Mouse (Mus musculus): ENCODE measurements around the gene Slc6a6.

Slc6a6 gene

DNA sequence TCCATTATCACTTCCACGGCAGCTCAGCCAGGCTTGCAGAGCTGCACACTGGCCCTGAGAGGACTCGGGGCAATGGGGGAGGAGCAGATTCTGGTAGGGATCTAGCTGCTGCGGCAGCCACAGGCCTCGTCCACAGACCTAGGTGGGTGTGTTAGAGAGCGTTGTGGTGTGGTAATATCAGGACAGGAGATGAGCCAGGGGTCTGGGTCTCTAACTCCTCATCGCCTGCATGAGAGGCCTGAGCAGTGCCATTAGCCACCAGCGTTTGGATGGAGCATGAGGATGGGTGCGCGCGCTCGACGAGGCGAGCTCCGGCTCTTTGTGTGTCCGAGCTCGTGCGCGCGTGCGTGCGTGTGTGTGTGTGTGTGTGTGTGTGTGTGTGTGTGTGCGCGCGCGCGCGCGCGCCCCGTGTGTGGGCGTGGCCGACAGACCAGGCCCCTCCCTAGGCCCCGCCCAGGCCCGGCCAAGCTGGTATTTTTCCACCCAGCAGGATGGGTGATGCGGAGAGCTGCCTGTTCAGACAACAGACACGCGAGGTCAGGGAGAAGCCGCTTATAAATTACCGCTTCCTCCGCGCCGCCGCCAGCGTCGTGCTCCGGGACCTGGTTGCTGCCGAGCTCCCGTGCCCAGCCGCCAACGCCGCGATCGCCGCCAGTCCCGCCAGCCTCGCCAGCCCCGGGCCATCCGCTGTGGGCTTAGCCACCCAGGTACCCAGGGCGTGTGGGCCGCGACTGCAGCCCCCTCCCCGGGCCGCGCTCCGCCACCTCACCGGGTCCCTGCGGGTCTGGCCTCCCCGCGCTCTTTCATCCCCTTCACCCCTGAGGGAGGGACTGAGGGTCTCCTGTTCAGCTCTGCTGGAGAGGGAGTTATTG, at the start of gene Slc6a6:
Gene Slc6a6, plus strand, starts transcription at position 452 of the 872 bp plus-strand sequence.
- TF ChIP-seq GATA4 (IDR thresholded peaks at IDR 0.05; ENCODE audit: insufficient replicate concordance, low read length) = peak; percentile 51; the same call in 1 of the 2 replicates

DNA sequence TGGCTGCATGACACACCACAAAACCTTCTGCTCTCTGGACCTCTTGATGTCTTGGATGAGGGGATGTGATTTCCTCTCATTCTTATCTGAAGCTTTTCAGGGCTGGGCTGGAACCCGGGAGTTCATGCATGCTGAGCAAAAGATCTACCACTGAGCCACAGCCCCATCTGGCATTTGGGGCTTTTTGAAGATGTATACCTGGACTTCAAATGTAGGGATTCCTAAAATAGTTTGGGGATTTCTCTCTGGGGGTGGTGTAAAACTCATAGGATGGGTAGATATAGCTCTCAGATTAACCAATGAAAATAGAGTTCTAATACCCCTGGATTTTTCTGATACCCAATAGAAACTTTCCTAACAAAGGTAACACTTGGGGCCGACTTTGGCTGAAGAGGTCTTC, 49.4 kb upstream of the Slc6a6 start:
- TF ChIP-seq GATA4 (IDR thresholded peaks at IDR 0.05; ENCODE audit: insufficient replicate concordance, low read length) = no peak

DNA sequence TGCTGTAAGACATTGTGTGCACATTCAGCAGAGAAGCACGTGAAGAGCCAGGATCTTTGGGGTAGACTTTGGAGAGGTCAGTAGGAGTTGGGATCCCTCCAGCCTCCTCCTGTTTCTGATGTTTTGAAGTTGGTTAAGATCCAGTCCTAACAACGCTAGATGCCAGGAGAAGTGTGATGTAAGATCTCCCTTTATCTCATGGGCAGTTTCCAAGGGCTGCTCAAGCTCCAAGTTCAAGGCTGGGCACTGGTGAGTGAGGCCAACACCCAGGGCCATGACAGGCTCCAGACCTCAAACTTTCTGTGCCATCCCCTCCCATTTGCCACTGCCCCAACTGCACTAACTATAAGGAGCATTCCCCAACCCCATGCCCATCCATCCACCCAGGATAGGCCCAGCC, 49.0 kb upstream of the Slc6a6 start:
- peak; percentile 94 for TF ChIP-seq GATA4 (IDR thresholded peaks at IDR 0.05; ENCODE audit: insufficient replicate concordance, low read length)

DNA sequence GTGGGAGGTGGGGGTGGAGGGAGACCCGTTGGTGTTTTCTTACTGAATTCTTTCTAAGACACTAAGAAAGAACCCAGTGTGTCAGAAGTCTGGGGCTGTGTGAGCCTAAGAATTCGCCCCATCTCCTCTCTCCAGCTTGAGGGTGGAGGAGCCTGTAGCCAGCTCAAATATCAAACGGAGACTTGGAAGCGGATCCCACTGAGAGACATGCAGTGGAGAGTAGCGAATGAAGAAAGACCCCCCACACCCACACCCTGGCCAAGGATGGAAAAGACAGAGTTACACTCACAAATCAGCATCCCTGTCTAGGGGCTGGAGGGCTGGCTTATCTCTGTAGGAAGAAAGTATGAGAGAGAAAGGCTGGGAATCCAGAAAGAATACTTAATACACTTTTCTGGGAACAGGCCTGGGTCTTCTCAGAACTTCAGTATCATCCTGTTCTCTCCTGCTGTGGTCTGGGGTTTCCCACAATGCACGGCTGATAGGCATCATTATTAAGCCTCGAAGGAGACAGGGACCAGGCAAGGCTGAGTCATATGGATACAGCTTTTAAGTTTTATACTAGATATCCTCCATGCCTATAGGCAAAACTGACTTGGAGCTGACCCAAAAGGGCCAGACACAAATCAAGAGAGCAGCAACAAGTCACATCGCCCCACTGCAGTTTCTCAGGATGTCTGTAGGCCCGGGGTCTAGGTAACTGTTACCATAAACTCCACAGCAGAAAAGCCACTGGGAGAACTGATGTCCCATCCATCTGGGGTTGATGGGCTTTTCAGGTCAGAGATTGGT, 45.5 kb upstream of the Slc6a6 start:
- no peak for TF ChIP-seq GATA4 (IDR thresholded peaks at IDR 0.05; ENCODE audit: insufficient replicate concordance, low read length)

DNA sequence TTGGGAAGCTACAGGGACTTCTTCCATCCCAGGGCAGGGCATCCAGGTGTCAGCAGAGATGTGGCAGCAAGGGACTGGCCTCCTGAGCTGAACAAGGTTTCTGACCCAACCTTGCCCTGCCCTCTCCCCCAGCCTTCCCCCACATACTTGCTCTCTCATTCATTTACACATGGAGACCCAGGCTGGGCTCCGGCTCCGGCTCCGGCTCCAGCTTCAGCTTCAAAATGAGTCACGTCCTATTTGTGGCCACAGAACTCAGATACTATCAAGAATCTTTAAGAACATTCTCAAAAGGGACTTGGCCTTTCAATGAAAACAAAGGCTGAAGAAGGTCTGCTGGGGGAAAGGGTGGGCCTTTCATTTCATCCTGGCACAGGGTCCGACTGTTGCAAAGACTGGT, 40.8 kb upstream of the Slc6a6 start:
- no peak for TF ChIP-seq GATA4 (IDR thresholded peaks at IDR 0.05; ENCODE audit: insufficient replicate concordance, low read length)

DNA sequence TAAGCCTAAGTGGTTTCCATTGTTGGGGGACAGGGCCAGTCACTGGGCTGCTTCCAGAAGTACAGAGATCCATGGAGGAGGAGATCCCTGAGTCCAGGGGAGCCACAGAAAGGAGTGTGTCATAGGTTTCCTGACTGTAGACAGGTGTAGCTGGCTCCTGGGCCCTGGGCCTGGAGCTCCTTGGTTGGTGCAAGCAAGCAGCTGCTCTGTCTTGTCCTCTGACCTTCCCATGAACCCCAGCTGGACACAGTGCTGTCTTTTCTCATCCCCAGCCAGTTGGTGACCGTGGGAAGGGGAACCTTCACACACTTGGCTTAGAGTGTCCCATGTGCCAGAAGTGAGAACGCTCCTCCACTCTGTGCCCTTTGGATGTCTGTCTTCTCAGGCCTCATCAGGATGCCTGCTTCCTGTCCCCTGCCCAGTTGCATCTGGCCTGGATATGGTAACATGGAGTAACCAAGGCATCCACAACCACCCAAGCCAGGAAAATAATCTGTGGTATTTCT, 40.4 kb upstream of the Slc6a6 start:
- TF ChIP-seq GATA4 (IDR thresholded peaks at IDR 0.05; ENCODE audit: insufficient replicate concordance, low read length) = no peak

DNA sequence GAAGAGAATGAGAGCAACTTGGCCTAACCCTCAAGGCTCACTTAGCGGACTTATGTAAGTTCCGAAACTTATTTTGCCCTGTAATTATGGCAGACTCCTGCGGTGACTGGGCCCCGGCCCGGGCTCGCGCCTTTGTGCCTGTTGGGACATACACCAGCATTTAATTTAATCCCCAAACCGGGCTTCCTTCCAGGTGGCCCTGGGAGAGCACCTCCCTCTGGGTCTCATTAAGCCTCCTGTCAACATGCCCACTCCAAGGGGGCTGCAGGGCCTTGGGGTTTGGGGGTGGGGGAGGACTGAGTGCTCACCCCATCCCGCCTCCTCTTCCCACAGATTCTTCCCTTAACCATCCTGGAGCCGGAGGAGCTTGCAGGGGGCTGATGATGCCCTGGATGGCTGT, 37.8 kb upstream of the Slc6a6 start:
- no peak for TF ChIP-seq GATA4 (IDR thresholded peaks at IDR 0.05; ENCODE audit: insufficient replicate concordance, low read length)

DNA sequence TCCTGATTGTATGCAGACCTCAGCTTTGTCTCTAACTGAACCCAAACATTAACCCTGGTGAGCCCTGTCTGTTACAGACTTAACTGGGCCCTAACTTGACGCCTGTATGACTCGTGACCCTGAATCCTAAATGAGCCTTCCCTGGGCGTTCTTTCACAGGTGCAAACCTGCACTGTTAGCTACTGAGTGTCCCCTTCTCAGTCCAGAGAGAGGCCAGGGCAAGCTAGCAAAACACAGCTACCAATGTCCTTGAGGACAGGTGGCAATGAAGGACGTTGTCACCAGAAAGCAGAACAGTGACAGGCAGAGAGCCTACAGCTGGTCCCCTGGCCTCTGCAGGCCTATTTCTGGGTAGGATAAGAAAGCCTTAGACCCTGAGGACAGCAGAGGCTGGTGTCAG, 37.0 kb upstream of the Slc6a6 start:
- TF ChIP-seq GATA4 (IDR thresholded peaks at IDR 0.05; ENCODE audit: insufficient replicate concordance, low read length) = no peak

DNA sequence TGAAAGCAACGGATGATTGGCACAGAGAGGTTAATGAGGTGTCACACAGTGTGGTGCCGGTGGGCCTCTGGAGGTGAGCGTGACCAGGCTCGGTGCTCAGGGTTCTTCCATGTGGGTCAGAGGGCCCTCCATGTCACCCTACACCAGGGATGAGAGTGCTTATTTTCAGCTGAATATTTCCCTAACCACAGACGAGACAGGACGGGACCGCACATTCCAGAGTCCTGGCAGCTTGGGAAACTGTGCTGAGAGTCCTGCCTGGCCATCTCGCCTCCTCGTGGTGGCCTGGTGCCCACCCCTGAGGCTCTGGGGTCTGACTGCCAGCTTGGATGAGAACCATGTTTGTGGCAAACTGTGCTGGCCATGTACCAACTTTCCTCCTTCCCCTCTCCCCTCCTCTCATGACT, 36.5 kb upstream of the Slc6a6 start:
- no peak for TF ChIP-seq GATA4 (IDR thresholded peaks at IDR 0.05; ENCODE audit: insufficient replicate concordance, low read length)

DNA sequence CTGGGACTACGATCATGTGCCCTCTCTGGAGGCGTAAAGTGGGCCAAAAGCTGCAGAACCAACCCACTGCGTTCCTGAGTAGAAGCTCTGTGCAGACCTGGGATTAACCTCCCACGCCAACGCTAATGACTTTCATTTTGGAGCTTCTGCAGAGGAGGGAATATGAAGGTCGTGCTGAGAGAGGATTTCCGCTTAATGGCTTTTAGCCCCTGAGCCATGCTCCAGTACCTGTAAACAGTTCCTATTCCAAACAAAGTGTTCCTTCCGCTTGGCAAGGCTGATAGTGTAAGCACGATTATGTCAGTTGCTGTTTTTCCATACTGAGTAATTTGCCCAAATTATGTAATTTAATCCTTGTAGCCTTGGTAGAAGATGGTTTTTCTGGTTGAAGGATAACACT, 33.6 kb upstream of the Slc6a6 start:
- TF ChIP-seq GATA4 (IDR thresholded peaks at IDR 0.05; ENCODE audit: insufficient replicate concordance, low read length) = no peak

DNA sequence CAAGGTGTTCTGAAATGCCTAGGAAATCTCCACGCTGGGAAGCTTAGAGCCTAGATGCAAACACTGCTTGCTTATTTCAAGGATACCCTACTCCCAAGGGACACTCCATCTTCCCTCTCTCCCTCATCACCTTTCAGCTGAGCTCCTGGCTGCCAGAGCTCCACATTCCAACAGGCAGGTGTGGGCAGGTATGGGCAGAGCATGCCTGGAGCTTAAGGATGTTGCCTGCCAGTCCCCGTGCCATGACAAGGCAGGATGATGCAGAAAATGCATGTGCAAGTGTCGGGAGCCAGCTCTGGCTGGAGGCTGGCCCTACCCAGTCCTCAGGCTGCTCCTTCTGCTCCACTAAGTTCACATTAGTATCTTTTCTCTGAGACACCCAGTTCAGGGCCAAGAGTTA, 31.6 kb upstream of the Slc6a6 start:
- TF ChIP-seq GATA4 (IDR thresholded peaks at IDR 0.05; ENCODE audit: insufficient replicate concordance, low read length) = no peak

DNA sequence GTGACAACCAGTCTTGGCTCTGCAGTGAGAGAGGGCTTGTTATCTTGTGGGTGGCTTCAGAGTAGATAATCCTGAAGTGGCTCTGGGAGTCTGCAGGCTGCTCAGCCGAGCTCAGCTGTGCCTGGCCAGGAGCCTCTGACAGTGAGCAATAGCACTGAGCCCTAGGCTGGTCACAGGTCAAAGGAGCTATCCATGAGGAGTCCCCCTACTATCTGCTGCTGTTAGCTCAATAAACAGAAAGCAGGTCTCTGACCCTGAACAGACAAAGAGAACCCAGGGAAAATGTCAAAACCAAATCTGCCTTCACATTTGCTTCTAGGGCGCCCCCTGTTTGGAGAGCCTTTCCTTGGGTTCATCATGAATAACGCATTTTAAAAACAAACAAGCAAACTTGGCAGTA, 28.6 kb upstream of the Slc6a6 start:
- TF ChIP-seq GATA4 (IDR thresholded peaks at IDR 0.05; ENCODE audit: insufficient replicate concordance, low read length) = no peak; the same call in 1 of the 2 replicates

DNA sequence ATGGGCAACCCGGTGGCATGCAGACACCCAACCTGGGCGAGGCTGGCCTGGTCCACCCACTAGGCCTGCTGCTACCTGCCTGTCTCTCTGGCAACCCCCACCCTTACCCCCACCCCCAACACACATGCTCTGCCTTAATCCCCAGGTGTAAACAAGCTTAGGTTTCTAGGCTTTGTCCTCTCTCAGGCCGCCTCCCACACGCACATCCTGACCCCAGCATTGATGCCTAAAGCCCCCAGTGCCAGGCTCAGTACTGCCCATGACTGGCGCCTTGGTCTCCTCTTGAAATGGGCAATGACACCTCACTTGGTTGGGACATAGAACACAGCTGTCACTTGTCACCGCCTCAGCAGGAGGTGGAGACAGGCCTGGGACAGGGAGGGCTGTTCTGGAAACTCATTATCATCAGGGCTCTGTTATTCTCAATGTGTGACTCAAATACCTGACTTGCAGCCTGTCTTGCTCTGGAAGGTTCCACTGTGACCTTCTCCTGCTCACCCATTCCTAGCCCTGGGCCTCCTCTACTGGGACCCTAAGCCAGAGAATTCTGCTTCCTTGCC, 27.9 kb upstream of the Slc6a6 start:
- no peak for TF ChIP-seq GATA4 (IDR thresholded peaks at IDR 0.05; ENCODE audit: insufficient replicate concordance, low read length)

DNA sequence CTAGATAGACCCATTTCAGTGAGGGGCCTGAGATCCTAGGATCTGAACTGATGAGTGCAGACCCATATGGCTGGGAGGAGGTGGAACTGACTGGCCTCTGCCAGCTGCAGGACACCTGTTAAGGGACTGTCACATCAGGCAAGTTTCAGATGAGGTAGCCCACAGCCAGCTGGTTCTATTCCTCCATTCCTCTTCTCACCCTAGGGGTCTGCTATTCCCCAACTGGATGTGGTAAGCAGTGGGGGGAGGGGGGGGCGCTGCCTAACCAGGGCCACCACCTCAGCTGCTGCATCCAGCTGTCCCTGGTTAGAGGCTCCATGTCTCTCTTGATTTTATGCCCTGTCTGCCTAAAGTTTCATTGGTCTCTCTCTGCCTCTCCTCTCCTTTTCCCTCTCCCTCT, 25.6 kb upstream of the Slc6a6 start:
- TF ChIP-seq GATA4 (IDR thresholded peaks at IDR 0.05; ENCODE audit: insufficient replicate concordance, low read length) = no peak

DNA sequence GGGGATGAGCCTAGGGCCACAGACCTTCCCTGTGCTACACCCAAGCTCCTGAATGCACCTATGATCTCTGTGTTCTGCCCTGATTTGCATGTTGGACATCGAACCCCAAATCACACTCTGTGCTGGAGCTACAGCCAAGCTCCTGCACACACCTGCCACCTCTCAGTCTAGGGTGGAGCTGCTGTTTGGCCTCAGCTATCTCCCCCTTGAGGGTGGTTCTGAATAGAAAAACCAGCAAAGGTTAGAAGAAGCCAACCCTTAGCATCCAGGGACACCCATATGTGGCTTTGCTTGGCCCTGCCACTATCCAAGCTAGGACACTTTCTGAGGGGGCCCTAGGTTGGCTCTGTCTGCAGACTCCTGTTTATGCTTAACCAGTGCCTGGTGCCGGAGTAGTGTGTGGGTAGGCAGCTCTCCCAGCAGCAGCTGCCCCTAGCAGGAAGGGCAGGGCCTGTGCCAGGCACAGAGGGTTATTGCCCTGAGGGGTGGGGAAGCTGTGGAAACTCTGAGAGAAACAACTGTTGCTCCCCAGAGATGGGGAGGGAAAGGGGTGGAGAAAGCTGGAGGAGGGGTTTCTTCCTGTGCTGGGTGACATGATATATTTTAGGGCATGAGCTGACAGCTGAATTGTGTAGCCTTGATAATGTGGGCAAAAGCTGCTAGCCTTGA, 23.9 kb upstream of the Slc6a6 start:
- no peak for TF ChIP-seq GATA4 (IDR thresholded peaks at IDR 0.05; ENCODE audit: insufficient replicate concordance, low read length)

Data from liver, adult (tissue).